Mouse (Mus musculus) neural tube, embryonic 11.5 days (tissue): ENCODE results near the gene Psenen. TPM values are rescaled to one million over a fixed set of nuclear protein-coding genes. Genes with fewer than 3 reads are reported as not detected.

Source experiments
- ATAC-seq: fragments of 200-750 bp; cut with Nextera tagmentation; 2 replicates; pipeline ENCODE4 v1.8.0; 2017; ENCODE audit warnings: moderate number of reproducible peaks, mild to moderate bottlenecking, moderate TSS enrichment, moderate library complexity; ENCODE audit not compliant: insufficient read depth, low FRiP score, low TSS enrichment
- DNase-seq: peaks from one replicate; pipeline ENCODE4 v3.0.0-alpha.2; 2015; ENCODE audit warnings: low spot score
- H3K27ac ChIP-seq: fragments of 300-500 bp; sonication (generic); 2 replicates; pipeline ENCODE4 v1.5.1; 2014; ENCODE audit warnings: low read depth, mild to moderate bottlenecking, low read length
- H3K27me3 ChIP-seq: fragments of 300-500 bp; sonication (generic); 2 replicates; pipeline ENCODE4 v1.6.1; 2014; ENCODE audit warnings: mild to moderate bottlenecking, low read length, mixed read lengths; ENCODE audit not compliant: control insufficient read depth, insufficient read depth
- H3K36me3 ChIP-seq: fragments of 300-500 bp; sonication (generic); 2 replicates; pipeline ENCODE4 v1.6.1; 2014; ENCODE audit warnings: mild to moderate bottlenecking, low read length, moderate library complexity, mixed read lengths; ENCODE audit not compliant: control insufficient read depth, insufficient read depth
- H3K4me1 ChIP-seq: fragments of 300-500 bp; sonication (generic); 2 replicates; pipeline ENCODE4 v1.6.1; 2014; ENCODE audit warnings: low read length, mixed read lengths; ENCODE audit not compliant: control insufficient read depth, insufficient read depth
- H3K4me2 ChIP-seq: fragments of 300-500 bp; sonication (generic); 2 replicates; pipeline ENCODE4 v1.6.1; 2014; ENCODE audit warnings: low read depth, mild to moderate bottlenecking, moderate library complexity
- H3K4me3 ChIP-seq: fragments of 300-500 bp; sonication (generic); 2 replicates; pipeline ENCODE4 v1.5.1; 2014; ENCODE audit warnings: low read depth, low read length
- H3K9ac ChIP-seq: fragments of 300-500 bp; sonication (generic); 2 replicates; pipeline ENCODE4 v1.6.1; 2014; ENCODE audit warnings: mild to moderate bottlenecking, low read length
- H3K9me3 ChIP-seq: fragments of 300-500 bp; sonication (generic); 2 replicates; pipeline ENCODE4 v1.6.1; 2016; ENCODE audit warnings: low read length; ENCODE audit not compliant: control insufficient read depth
- WGBS: fragments of 180-500 bp; shearing (Covaris S2); extraction: QIAGEN DNeasy Blood & Tissue Kit; methylation state at CpG from one replicate; pipeline ENCODE4 v1.1.7; 2014; 5-methylcytosine and 5-hydroxymethylcytosine counted together
- polyA plus RNA-seq: library from polyadenylated mRNA; unstranded; fragments of >200 nt; fragmentation: Nextera tagmentation; extraction: Ambion mirVana; gene quantifications from 2 replicates; pipeline ENCODE4 v1.2.1, GENCODE M21; 2014

Gene Psenen
- polyA plus RNA-seq, 1 experiment from 2014 or later: 97.8 TPM

DNA sequence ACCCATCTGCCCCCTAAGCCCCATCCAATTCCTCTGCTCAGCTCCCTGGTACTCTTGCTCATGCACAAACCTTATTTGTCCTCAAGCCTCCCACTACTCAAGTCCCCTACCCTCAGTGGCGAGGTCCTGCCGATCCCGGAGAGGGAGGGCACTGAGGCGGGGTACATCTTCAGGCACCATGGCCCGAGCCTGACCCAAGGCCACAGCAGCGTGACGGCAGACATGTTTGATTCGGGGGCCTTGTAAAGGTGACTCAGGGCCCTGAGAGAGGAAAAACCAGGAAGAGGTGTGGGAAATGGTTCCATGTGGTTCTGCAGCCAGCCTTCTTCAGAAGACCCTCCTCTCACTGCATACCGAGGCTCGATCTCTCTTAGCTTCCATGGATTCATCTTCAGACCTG, 20.9 kb upstream of the Psenen start:
- Histone ChIP-seq H3K4me3 (no peak overlapping the region), H3K36me3 (peaks cover 47% of the 10 kb centered on the region), H3K9ac (no peak overlapping the region; the same call in 1 of the 2 replicates), H3K4me1 (peaks cover 10% of the 10 kb centered on the region), H3K4me2 (no peak overlapping the region), H3K27me3 (no peaks in the 10 kb centered on the region), H3K27ac (no peak overlapping the region), H3K9me3 (no peaks in the 10 kb centered on the region)
- ATAC-seq: no peak
- WGBS: 95% methylated on average over 10 of the region's 10 CpGs
- DNase-seq: no peak

GRCm38 (mm10) chr7:30581547-30581946, 18.1 kb upstream of the Psenen start:
- no peak for DNase-seq
- no peak overlapping the region for H3K9ac ChIP-seq
- no peak for ATAC-seq
- H3K27ac ChIP-seq: no peak overlapping the region
- no peaks in the 10 kb centered on the region for H3K4me1 ChIP-seq
- H3K9me3 ChIP-seq: no peaks in the 10 kb centered on the region
- no peak overlapping the region for H3K4me2 ChIP-seq
- 95% methylated on average over 16 of the region's 16 CpGs for WGBS
- no peaks in the 10 kb centered on the region for H3K27me3 ChIP-seq
- no peak overlapping the region for H3K4me3 ChIP-seq
- H3K36me3 ChIP-seq: peaks cover 66% of the 10 kb centered on the region

DNA sequence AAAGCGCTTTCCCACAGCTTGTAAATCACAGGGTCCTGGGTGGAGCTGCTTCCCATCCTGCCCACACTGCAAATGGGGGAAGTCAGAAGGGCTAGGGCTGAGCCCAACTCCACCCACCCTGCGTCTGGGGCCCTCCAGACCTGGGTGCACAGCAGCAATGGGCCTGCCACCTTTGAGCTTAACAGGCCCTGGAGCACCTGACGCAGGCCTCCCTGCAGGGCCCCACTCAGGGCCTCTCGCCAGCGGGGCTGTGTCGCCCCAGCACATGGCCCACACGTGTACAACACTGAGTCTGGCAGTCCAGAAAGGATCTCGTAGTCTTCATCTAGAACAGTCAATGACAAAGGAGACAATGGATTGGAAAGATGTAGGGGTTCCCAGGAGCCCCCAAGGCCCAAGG, 16.5 kb upstream of the Psenen start:
- no peaks in the 10 kb centered on the region for H3K9me3 ChIP-seq
- no peak overlapping the region for H3K9ac ChIP-seq
- WGBS: 91% methylated on average over 8 of the region's 8 CpGs
- DNase-seq (no peak), ATAC-seq (no peak)
- H3K4me1 ChIP-seq: no peaks in the 10 kb centered on the region
- H3K4me2 ChIP-seq: no peak overlapping the region
- H3K27ac ChIP-seq: no peak overlapping the region
- H3K4me3 ChIP-seq: no peak overlapping the region
- peaks cover 68% of the 10 kb centered on the region for H3K36me3 ChIP-seq
- no peaks in the 10 kb centered on the region for H3K27me3 ChIP-seq

- Histone ChIP-seq H3K27ac (no peak overlapping the region), H3K9me3 (no peaks in the 10 kb centered on the region), H3K27me3 (no peaks in the 10 kb centered on the region), H3K4me3 (no peak overlapping the region), H3K4me2 (no peak overlapping the region), H3K36me3 (peaks cover 53% of the 10 kb centered on the region), H3K4me1 (no peaks in the 10 kb centered on the region), H3K9ac (no peak overlapping the region)
- 96% methylated on average over 2 of the region's 2 CpGs for WGBS
- DNase-seq: no peak
- no peak for ATAC-seq
Observed at GRCm38 (mm10) chr7:30572969-30573368, 9.5 kb upstream of the Psenen start.

- Histone ChIP-seq H3K9ac (no peak overlapping the region), H3K4me2 (no peak overlapping the region), H3K4me1 (no peaks in the 10 kb centered on the region), H3K4me3 (no peak overlapping the region), H3K36me3 (peaks cover 48% of the 10 kb centered on the region), H3K9me3 (no peaks in the 10 kb centered on the region), H3K27ac (no peak overlapping the region), H3K27me3 (no peaks in the 10 kb centered on the region)
- 89% methylated on average over 5 of the region's 5 CpGs for WGBS
- ATAC-seq (no peak), DNase-seq (no peak)
Observed at GRCm38 (mm10) chr7:30572389-30572788, 9.0 kb upstream of the Psenen start.

DNA sequence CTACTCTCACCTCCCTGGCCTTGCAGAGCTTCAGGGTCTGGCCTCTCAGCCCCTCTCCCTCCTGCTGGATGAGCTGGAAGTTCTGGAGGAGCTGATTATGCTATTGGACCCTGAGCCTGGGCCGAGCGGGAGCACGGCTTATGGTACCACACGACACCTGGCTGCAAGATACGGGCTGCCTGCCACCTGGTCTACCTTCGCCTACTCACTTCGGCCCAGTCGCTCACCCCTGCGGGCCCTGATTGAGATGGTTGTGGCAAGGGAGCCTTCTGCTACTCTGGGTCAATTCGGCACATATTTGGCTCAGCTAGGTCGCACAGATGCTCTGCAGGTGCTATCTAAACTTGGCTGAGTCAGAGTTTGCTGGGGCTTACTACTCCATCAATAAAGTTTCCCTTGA, 4.1 kb upstream of the Psenen start:
- Histone ChIP-seq H3K4me1 (0 out of 2 replicates have a peak, but pooled peaks cover 4% of the 10 kb centered on the region), H3K4me2 (no peak overlapping the region), H3K27me3 (no peaks in the 10 kb centered on the region), H3K36me3 (peaks cover 19% of the 10 kb centered on the region), H3K9me3 (no peaks in the 10 kb centered on the region), H3K4me3 (no peak overlapping the region), H3K27ac (no peak overlapping the region), H3K9ac (no peak overlapping the region)
- DNase-seq (no peak), ATAC-seq (no peak)
- WGBS: 92% methylated on average over 11 of the region's 11 CpGs

- no peak for ATAC-seq
- Histone ChIP-seq H3K27ac (no peak overlapping the region), H3K9me3 (no peaks in the 10 kb centered on the region), H3K4me2 (no peak overlapping the region), H3K27me3 (no peaks in the 10 kb centered on the region), H3K4me3 (no peak overlapping the region), H3K36me3 (peaks cover 16% of the 10 kb centered on the region), H3K9ac (no peak overlapping the region), H3K4me1 (peaks cover 6% of the 10 kb centered on the region; the same call in 1 of the 2 replicates)
- WGBS: 91% methylated on average over 9 of the region's 9 CpGs
- no peak for DNase-seq
Observed at GRCm38 (mm10) chr7:30566033-30566432, 2.6 kb upstream of the Psenen start.

DNA sequence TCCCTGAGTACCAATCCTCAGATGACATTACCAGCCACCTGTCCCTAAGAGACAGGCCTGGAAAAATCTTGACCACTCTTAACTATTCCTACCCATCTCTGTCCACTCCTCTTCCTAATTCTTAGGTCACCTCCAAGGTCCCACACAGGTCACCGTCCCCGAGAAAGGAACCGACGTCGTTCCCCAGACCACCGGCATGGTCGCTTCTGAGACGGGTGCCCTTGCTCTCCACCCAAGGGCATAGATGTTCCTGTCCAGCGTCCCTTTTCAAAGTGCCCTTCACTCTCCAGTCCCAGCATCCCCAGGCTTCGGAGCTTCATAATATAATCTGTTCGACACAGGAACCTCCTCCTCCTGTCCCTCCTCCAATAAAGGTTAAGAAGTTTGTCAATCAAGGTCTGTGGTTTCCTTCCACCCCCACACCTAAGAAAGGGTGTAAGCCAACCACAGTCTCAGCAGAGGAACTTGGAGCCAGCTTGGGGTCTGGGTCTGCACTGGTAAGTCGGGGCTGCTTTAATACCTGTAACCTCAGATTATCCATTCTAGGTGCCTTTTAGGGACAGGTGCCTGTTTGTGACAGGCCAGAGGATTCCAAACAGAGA, 1.6 kb upstream of the Psenen start, which contains the start of gene Igflr1:
Igflr1 (plus strand) TSS at position 458 of the 602 bp plus-strand sequence.
- 96% methylated on average over 12 of the region's 12 CpGs for WGBS
- no peaks in the 10 kb centered on the region for H3K9me3 ChIP-seq

GRCm38 (mm10) chr7:30563906-30564280, 466 bp upstream of the Psenen start:
- Histone ChIP-seq H3K27me3 (no peaks in the 10 kb centered on the region), H3K4me1 (peaks cover 6% of the 10 kb centered on the region; the same call in 1 of the 2 replicates), H3K36me3 (peaks cover 3% of the 10 kb centered on the region), H3K4me2 (peak overlapping the region; percentile 61), H3K4me3 (peak overlapping the region; percentile 80), H3K9ac (peak overlapping the region; percentile 79), H3K27ac (no peak overlapping the region), H3K9me3 (no peaks in the 10 kb centered on the region)
- 26% methylated on average over 6 of the region's 6 CpGs for WGBS
- no peak for ATAC-seq
- DNase-seq: no peak

More for the DNA sequence above, 1.6 kb upstream of the Psenen start, which contains the start of gene Igflr1:
- Histone ChIP-seq H3K4me2 (no peak within 1 kb of the TSS), H3K4me3 (0 out of 2 replicates have a peak within 1 kb of the TSS, but pooled peaks have one; percentile 80), H3K4me1 (peaks cover 6% of the 10 kb centered on the region; the same call in 1 of the 2 replicates), H3K27ac (no peak within 1 kb of the TSS), H3K36me3 (peaks cover 11% of the 10 kb centered on the region), H3K9ac (no peak within 1 kb of the TSS), H3K27me3 (no peaks in the 10 kb centered on the region)
- ATAC-seq: no peak
- DNase-seq: no peak
